Mouse (Mus musculus) liver, embryonic 12.5 days (tissue): ENCODE measurements at regions not wholly inside any gene's neighbourhood (a gene's known extent, or its start where the extent isn't known, plus 50 kb on each side); places are given as distances from the start of the nearest gene placed in this dataset.
"Not testable (repeated sequence)": the region's sequence is repeated elsewhere in the genome, so short reads cannot be mapped to it uniquely, and the experiment has no call there.

Source experiments
- ATAC-seq: fragments of 200-750 bp; cut with Nextera tagmentation; 2 replicates; pipeline ENCODE4 v1.8.0; 2017; ENCODE audit warnings: moderate number of reproducible peaks, mild to moderate bottlenecking, moderate library complexity
- H3K27ac ChIP-seq: fragments of 300-500 bp; sonication (generic); 2 replicates; pipeline ENCODE4 v1.5.1; 2016; ENCODE audit warnings: mild to moderate bottlenecking
- H3K27me3 ChIP-seq: fragments of 300-500 bp; sonication (generic); replicated peaks from 2 replicates; pipeline ENCODE4 v1.6.1; 2016; ENCODE audit warnings: mild to moderate bottlenecking, moderate library complexity
- H3K36me3 ChIP-seq: fragments of 300-500 bp; sonication (generic); 2 replicates; pipeline ENCODE4 v1.6.1; 2016; ENCODE audit warnings: mild to moderate bottlenecking, moderate library complexity
- H3K4me1 ChIP-seq: fragments of 300-500 bp; sonication (generic); 2 replicates; pipeline ENCODE4 v1.6.1; 2016
- H3K4me2 ChIP-seq: fragments of 300-500 bp; sonication (generic); 2 replicates; pipeline ENCODE4 v1.6.1; 2016; ENCODE audit warnings: mild to moderate bottlenecking, moderate library complexity
- H3K4me3 ChIP-seq: fragments of 300-500 bp; sonication (generic); 2 replicates; pipeline ENCODE4 v1.5.1; 2016; ENCODE audit warnings: mild to moderate bottlenecking, moderate library complexity
- H3K9ac ChIP-seq: fragments of 300-500 bp; sonication (generic); 2 replicates; pipeline ENCODE4 v1.6.1; 2016; ENCODE audit warnings: mild to moderate bottlenecking, moderate library complexity
- H3K9me3 ChIP-seq: fragments of 300-500 bp; sonication (generic); replicated peaks from 2 replicates; pipeline ENCODE4 v1.6.1; 2016; ENCODE audit warnings: mild to moderate bottlenecking, moderate library complexity
- WGBS: fragments of 180-500 bp; shearing (Covaris S2); methylation state at CpG from one replicate; pipeline ENCODE4 v1.1.7; 2016; ENCODE audit not compliant: insufficient replicate concordance; 5-methylcytosine and 5-hydroxymethylcytosine counted together

DNA sequence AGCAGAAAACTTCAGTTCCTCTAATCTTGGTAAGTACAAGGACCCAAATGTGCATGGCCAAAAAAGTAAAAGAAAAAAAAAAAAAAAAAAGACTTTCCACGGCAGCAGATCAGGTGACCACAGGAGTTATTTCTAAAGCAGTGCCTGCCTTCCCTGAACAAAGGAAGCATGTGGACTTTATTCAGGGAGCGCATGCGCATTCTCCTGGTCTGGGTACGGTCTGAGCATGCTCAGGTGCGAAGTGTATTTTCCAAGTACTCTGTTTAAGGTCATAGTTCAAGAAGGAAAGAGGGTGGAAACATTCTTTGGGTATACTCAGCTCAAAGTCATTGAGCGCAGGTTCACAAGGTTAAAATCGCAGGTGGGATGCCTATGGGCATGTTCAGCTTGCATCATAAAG, 103.1 kb upstream of the Eif4g2 start:
- H3K9ac ChIP-seq: no peak overlapping the region
- no peak overlapping the region for H3K4me2 ChIP-seq
- no peak for ATAC-seq
- no peaks in the 10 kb centered on the region for H3K9me3 ChIP-seq
- H3K4me1 ChIP-seq: peaks cover 11% of the 10 kb centered on the region
- peaks cover 22% of the 10 kb centered on the region for H3K27me3 ChIP-seq
- no peak overlapping the region for H3K4me3 ChIP-seq
- WGBS: 77% methylated on average over 7 of the region's 7 CpGs
- H3K27ac ChIP-seq: no peak overlapping the region
- no peaks in the 10 kb centered on the region for H3K36me3 ChIP-seq

DNA sequence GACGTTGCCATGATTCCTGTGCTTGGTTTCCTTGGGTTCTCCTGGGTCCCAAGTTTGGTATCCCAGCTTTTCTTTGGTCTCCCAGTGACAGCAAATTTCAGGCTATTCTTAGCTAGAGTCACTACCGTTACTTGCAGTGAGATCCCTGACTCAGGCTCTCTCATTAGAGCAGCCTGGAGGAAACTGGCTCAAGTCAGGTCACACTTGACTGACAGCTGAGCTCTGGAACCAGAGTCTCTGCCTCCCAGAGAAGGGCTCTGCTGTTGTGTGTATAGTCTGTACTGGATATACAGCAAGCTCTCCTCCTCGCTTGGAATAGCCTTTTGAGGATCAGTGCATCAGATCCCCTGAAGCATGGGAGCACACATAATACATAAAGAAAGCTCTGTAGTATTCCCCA, 100.7 kb upstream of the Eif4g2 start:
- WGBS: 52% methylated on average over 3 of the region's 3 CpGs
- Histone ChIP-seq H3K4me1 (peaks cover 36% of the 10 kb centered on the region), H3K27me3 (peaks cover 22% of the 10 kb centered on the region), H3K9ac (no peak overlapping the region), H3K4me2 (no peak overlapping the region), H3K4me3 (no peak overlapping the region), H3K9me3 (no peaks in the 10 kb centered on the region), H3K36me3 (no peaks in the 10 kb centered on the region), H3K27ac (no peak overlapping the region)
- no peak for ATAC-seq

DNA sequence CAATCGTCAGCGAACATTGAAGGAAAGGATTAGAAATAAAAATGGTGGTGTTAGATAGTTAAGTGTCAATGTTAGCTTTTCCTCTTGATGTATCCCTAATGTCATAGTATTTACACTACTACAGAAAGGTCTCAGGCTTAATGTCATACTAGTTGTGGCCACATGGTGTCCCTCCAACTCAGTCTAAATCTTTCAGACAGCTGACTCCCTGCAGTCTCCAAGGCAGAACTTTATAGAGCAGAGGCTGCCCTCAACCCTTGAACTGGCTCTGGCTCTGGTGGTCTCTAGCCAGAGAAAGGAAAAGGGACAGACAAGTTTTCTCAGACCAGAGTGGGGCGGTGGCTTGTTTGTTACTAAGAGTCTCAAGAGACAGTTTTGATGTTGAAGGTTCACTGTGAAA, 99.5 kb upstream of the Eif4g2 start:
- Histone ChIP-seq H3K4me3 (no peak overlapping the region), H3K9me3 (no peaks in the 10 kb centered on the region), H3K9ac (no peak overlapping the region), H3K4me1 (peaks cover 48% of the 10 kb centered on the region), H3K4me2 (no peak overlapping the region), H3K27ac (no peak overlapping the region), H3K27me3 (peaks cover 22% of the 10 kb centered on the region), H3K36me3 (no peaks in the 10 kb centered on the region)
- no peak for ATAC-seq
- 51% methylated on average over 3 of the region's 3 CpGs for WGBS

DNA sequence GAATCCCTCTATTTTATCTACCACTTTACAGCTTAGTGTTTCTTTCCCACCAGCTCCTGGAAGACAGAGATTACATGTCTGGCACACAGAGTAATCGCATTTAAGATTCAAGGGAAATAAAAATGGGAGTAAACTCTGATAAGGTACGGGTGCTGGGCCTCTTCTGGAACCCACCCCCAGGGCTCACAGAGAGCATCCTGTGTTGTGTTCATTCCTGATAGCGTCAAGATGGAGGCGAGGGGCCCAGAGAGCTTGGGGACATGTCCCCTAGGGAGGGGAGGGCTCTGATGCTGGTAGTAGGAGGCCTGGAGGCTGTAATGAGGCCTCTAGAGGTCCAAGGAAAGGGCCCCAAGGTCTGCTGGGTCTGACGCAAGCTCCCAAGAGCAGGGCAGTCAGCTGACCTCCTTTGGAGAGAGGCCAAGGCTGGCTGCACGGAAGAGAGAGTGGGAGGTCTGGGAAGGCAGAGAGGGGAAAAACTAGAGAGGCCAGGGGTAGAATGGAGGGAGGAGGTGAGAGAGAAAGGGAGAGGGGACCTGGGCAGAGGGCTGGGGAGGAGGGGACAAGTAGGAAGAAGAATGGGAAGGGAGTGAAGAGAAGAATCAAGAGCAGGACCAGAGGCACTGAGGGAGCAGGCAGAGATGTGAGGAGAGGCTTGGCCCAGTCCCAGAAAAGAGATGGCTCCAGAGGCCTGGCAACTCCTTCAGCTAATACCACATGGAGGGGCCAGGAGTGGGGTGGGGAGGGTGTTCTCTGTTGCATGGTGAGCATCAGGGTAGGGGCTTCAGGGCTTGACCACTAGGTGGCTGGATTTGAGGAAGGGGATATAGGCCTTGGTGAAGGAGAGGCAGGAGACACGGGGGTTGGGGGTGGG, 96.8 kb upstream of the Eif4g2 start:
- 16% methylated on average over 7 of the region's 7 CpGs for WGBS
- Histone ChIP-seq H3K27ac (peak overlapping the region; percentile 95), H3K36me3 (no peaks in the 10 kb centered on the region), H3K27me3 (peaks cover 13% of the 10 kb centered on the region), H3K4me2 (peak overlapping the region; percentile 69), H3K9ac (peak overlapping the region; percentile 68), H3K4me1 (peaks cover 56% of the 10 kb centered on the region), H3K9me3 (no peaks in the 10 kb centered on the region), H3K4me3 (peak overlapping the region; percentile 27)
- peak; percentile 96 for ATAC-seq

DNA sequence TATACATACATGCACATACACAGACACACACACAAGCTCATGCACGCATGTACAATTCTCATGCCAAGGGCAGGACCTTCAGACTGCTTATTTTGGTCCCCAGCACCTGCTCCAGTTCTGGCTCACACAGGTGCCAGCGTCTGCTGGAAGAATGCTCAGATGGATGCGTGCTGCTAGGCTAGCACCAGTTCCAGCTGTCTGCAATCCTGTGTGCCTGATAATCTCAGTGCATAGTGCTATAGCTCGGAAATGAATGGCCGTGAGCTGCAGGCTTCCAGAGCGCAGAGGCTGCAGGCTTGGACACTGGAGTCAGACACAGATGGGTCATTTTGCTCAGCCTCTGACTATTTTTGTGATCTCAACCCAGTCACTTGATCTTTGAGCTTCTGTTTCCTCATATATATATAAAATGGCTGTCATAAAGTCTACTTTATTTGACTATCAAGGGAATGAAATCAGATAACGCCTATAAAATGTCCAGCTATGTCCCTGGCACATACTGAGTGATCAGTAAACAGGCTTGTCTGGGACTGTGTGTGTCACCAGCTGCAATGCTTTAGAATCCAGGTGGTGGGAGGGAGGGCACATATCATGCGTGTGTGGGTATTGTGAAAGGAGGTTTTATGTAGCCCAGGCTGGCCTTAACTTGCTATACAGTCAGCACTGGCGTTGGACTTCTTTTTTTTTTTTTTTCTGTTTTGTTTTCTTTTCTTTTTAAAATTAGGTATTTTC, 91.7 kb upstream of the Eif4g2 start:
- WGBS: 75% methylated on average over 9 of the region's 9 CpGs
- Histone ChIP-seq H3K27ac (no peak overlapping the region), H3K36me3 (no peaks in the 10 kb centered on the region), H3K27me3 (no peaks in the 10 kb centered on the region), H3K4me2 (no peak overlapping the region), H3K9ac (no peak overlapping the region), H3K9me3 (no peaks in the 10 kb centered on the region), H3K4me1 (peaks cover 30% of the 10 kb centered on the region), H3K4me3 (no peak overlapping the region)
- no peak for ATAC-seq

DNA sequence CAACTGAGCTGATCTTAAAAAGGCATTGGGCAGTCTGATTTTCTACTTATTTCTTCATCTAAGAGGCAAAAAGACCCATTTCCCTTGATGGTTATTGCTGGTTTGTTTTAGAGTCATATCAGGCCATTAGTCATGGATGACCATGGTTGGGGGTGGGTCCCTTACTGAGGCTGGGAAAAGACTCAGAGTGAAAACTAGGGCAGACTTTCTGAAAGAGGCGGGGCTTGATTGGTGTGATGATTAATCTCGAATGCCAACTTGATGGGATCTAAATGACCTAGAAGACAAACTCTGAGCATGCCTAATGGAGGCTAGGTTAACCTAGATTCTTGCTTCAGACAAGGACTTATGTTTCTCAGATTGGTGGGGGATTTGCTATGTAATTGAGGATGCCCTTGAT, 89.2 kb upstream of the Eif4g2 start:
- no peak for ATAC-seq
- Histone ChIP-seq H3K36me3 (no peaks in the 10 kb centered on the region), H3K4me3 (no peak overlapping the region), H3K4me1 (peaks cover 5% of the 10 kb centered on the region), H3K9me3 (no peaks in the 10 kb centered on the region), H3K4me2 (no peak overlapping the region), H3K27me3 (no peaks in the 10 kb centered on the region), H3K27ac (no peak overlapping the region), H3K9ac (no peak overlapping the region)
- WGBS: 75% methylated on average over 2 of the region's 2 CpGs

DNA sequence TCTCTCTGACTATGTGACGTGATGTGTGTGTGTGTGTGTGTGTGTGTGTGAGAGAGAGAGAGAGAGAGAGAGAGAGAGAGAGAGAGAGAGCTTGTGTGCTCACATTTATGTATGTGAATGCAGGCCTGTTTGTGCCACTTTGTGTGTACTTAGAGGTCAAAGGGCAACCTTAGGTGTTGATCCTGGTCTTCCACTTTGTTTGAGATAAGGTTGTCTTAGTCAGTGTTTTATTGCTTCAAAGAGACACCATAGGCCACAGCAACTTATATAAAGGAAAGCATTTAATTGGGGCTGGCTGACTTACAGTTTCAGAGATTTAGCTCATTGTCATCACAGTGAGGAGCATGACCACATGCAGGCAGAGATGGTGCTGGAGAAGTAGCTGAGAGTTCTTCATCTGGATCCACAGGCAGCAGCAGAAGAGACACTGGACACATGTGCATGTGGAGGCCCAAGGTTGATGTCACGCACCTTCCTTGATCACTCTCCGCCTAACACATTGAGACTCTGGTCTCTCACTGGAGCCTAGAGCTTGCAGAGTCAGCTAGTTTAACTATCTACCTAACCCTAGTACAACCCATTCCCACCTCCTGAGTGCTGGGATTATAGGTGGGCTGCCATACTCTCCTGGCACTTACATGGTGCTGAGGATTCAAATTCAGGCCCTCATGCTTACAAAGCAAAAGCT, 85.9 kb upstream of the Eif4g2 start:
- not testable (repeated sequence) for H3K36me3 ChIP-seq, H3K4me2 ChIP-seq, H3K4me1 ChIP-seq, ATAC-seq, H3K9ac ChIP-seq, H3K4me3 ChIP-seq, H3K9me3 ChIP-seq, H3K27ac ChIP-seq, H3K27me3 ChIP-seq
- 81% methylated on average over 2 of the region's 3 CpGs for WGBS

DNA sequence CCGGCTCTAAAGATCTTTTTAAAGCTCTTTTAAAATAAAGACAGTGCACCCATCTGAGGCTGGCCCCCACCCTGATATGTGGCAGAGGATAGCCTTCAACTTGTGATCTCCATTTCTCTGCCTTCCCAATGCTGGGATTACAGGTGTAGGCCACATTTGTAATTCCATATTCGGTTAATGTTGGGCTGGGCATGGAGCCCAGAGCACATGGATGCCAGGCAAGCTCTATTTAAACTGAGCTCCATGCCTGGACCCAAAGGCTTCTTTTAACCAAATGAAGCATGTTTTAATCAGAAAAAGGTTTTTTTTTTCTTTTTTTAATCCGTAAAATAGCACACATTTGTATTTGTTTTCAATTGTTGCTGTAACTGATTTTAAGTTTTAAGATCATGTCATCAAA, 82.2 kb upstream of the Eif4g2 start:
- H3K4me1 ChIP-seq: no peaks in the 10 kb centered on the region
- H3K27ac ChIP-seq: no peak overlapping the region
- H3K9ac ChIP-seq: no peak overlapping the region
- H3K4me2 ChIP-seq: no peak overlapping the region
- 74% methylated on average over 3 of the region's 3 CpGs for WGBS
- H3K9me3 ChIP-seq: no peaks in the 10 kb centered on the region
- no peak overlapping the region for H3K4me3 ChIP-seq
- H3K27me3 ChIP-seq: peaks cover 13% of the 10 kb centered on the region; the same call in 1 of the 2 replicates
- H3K36me3 ChIP-seq: no peaks in the 10 kb centered on the region
- no peak for ATAC-seq

DNA sequence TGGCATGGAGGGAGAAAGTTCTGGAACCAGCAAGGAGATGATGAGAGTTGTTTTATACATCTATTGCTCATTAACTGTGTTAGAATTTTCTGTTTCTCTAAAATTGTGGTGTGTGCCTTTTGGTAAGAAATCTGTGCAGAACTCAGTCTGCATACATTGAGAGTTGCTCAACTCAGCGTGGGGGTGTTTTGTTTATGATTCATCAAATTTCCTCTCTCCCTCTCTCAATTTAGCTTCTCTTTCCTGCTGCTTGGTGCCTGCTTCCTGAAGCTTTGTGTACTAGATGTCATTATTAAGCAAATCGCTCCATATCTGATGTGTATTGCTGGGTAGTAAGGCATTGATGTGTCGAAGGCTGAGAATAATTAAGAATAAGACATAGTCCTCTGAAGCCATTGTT, 81.4 kb upstream of the Eif4g2 start:
- Histone ChIP-seq H3K9ac (no peak overlapping the region), H3K36me3 (no peaks in the 10 kb centered on the region), H3K4me1 (no peaks in the 10 kb centered on the region), H3K4me2 (no peak overlapping the region), H3K9me3 (no peaks in the 10 kb centered on the region), H3K4me3 (no peak overlapping the region), H3K27me3 (peaks cover 17% of the 10 kb centered on the region; the same call in 1 of the 2 replicates), H3K27ac (no peak overlapping the region)
- 77% methylated on average over 3 of the region's 3 CpGs for WGBS
- ATAC-seq: no peak

DNA sequence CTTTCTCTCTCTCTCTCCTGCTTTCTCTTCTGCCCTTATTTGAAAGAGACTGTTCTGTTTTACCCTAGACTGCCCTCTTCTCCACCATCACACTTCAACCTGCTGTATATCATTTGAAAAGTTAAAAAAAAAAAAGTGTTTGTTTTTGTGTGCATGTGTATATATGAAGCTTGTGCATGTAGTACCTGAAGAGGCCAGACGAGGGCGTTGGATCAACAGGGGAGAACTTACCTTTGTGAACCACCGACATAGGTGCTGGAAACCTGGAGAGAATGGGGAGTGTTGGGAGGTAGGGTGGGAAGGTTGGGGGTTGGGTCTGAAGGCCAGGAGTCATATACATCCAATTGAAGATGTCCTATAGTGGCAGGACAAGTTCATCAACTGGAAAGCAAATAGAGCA, 81.0 kb upstream of the Eif4g2 start:
- H3K9me3 ChIP-seq: no peaks in the 10 kb centered on the region
- H3K36me3 ChIP-seq: no peaks in the 10 kb centered on the region
- no peak overlapping the region for H3K9ac ChIP-seq
- ATAC-seq: no peak
- H3K27me3 ChIP-seq: peaks cover 21% of the 10 kb centered on the region; the same call in 1 of the 2 replicates
- H3K4me2 ChIP-seq: no peak overlapping the region
- WGBS: 29% methylated on average over 3 of the region's 3 CpGs
- no peak overlapping the region for H3K4me3 ChIP-seq
- H3K27ac ChIP-seq: no peak overlapping the region
- no peaks in the 10 kb centered on the region for H3K4me1 ChIP-seq

DNA sequence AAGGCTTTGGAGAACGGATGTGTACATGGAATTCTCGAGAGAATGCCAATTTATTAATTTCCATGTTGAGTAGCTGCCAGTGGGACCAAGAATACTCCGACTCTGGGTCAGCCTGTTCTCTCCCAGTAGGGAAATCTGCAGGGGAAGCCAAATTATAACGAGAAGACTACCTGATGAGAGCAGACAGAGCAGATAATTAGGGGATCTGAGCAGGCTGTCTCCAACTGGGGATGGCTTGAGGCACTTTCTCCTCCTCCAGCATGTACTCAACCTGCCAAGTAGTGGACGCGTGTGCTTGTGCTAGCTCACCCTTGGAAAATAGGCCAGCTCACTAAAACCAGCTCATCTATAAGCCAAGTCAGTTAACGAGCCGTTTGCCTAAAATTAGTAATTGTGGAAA, 80.5 kb upstream of the Eif4g2 start:
- WGBS: 74% methylated on average over 8 of the region's 8 CpGs
- Histone ChIP-seq H3K36me3 (no peaks in the 10 kb centered on the region), H3K27me3 (peaks cover 24% of the 10 kb centered on the region; the same call in 1 of the 2 replicates), H3K9ac (no peak overlapping the region), H3K9me3 (no peaks in the 10 kb centered on the region), H3K4me1 (no peaks in the 10 kb centered on the region), H3K4me3 (no peak overlapping the region), H3K4me2 (no peak overlapping the region), H3K27ac (no peak overlapping the region)
- no peak for ATAC-seq

DNA sequence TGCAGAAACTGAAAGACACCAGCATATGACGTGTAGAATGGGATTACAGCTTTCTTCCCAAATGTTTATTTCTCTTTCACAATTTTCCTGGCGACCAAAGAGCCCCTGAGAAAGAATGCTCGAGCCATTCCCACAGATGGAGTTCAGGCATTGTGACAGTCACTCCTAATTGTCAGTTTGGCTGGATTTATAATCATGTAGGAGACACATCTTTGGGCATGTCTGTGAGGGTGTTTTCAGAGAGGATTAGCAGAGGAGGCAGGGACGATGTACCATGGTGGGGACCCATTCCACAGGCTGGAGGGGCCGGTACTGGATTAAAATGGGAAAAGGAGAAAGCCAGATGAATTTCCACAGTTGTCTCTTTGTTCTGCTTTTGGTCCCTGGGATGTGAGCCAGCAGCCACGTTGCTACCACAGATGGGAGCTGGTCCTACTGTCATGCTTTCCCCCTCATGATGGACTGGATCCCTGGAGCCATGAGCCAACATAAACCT, 76.0 kb upstream of the Eif4g2 start:
- WGBS: 60% methylated on average over 6 of the region's 6 CpGs
- Histone ChIP-seq H3K36me3 (no peaks in the 10 kb centered on the region), H3K9me3 (no peaks in the 10 kb centered on the region), H3K27me3 (peaks cover 46% of the 10 kb centered on the region), H3K4me3 (no peak overlapping the region), H3K9ac (no peak overlapping the region), H3K27ac (no peak overlapping the region), H3K4me2 (no peak overlapping the region), H3K4me1 (peaks cover 19% of the 10 kb centered on the region)
- ATAC-seq: no peak
